Mouse (Mus musculus) midbrain, embryonic 16.5 days (tissue): ENCODE results near the gene Vmn1r63. TPM values are rescaled to one million over a fixed set of nuclear protein-coding genes. Genes with fewer than 3 reads are reported as not detected.
"Not testable (repeated sequence)": the region's sequence is repeated elsewhere in the genome, so short reads cannot be mapped to it uniquely, and the experiment has no call there.

Experiments
- ATAC-seq: fragments of 200-750 bp; cut with Nextera tagmentation; 2 replicates; pipeline ENCODE4 v1.8.0; 2017; ENCODE audit warnings: moderate TSS enrichment
- H3K27ac ChIP-seq: fragments of 300-500 bp; sonication (generic); 2 replicates; pipeline ENCODE4 v1.5.1; 2014; ENCODE audit warnings: mild to moderate bottlenecking, low read length, mixed read lengths
- H3K27me3 ChIP-seq: fragments of 300-500 bp; sonication (generic); 2 replicates; pipeline ENCODE4 v1.6.1; 2014; ENCODE audit warnings: low read depth, low read length, mixed read lengths; ENCODE audit not compliant: control insufficient read depth, insufficient read depth
- H3K36me3 ChIP-seq: fragments of 300-500 bp; sonication (generic); 2 replicates; pipeline ENCODE4 v1.6.1; 2014; ENCODE audit warnings: mild to moderate bottlenecking, low read length, moderate library complexity, mixed read lengths; ENCODE audit not compliant: control insufficient read depth, insufficient read depth
- H3K4me1 ChIP-seq: fragments of 300-500 bp; sonication (generic); 2 replicates; pipeline ENCODE4 v1.6.1; 2014; ENCODE audit warnings: mild to moderate bottlenecking, low read length, mixed read lengths; ENCODE audit not compliant: control insufficient read depth, insufficient read depth
- H3K4me2 ChIP-seq: fragments of 300-500 bp; sonication (generic); 2 replicates; pipeline ENCODE4 v1.6.1; 2014; ENCODE audit warnings: mild to moderate bottlenecking, low read length, mixed read lengths
- H3K4me3 ChIP-seq: fragments of 300-500 bp; sonication (generic); 2 replicates; pipeline ENCODE4 v1.5.1; 2014; ENCODE audit warnings: low read depth, mild to moderate bottlenecking, low read length, moderate library complexity, mixed read lengths
- H3K9ac ChIP-seq: fragments of 300-500 bp; sonication (generic); 2 replicates; pipeline ENCODE4 v1.6.1; 2014; ENCODE audit warnings: low read depth, low read length, mixed read lengths
- H3K9me3 ChIP-seq: fragments of 300-500 bp; sonication (generic); replicated peaks from 2 replicates; pipeline ENCODE4 v1.6.1; 2014; ENCODE audit warnings: mild to moderate bottlenecking, low read length, mixed read lengths; ENCODE audit not compliant: control insufficient read depth, poor library complexity, severe bottlenecking
- WGBS: fragments of 180-500 bp; shearing (Covaris S2); extraction: QIAGEN DNeasy Blood & Tissue Kit; methylation state at CpG from one replicate; pipeline ENCODE4 v1.1.7; 2014; 5-methylcytosine and 5-hydroxymethylcytosine counted together
- polyA plus RNA-seq: library from polyadenylated mRNA; unstranded; fragments of >200 nt; fragmentation: Nextera tagmentation; extraction: Ambion mirVana; gene quantifications from 2 replicates; pipeline ENCODE4 v1.2.1, GENCODE M21; 2015

Vmn1r63 gene
- polyA plus RNA-seq: not detected in 2 replicates

GRCm38 (mm10) chr7:5805345-5805744 lies at the start of gene Vmn1r63:
Gene Vmn1r63, minus strand, starts transcription at chr7:5805445.
- not testable (repeated sequence) for H3K27ac ChIP-seq, H3K4me2 ChIP-seq, H3K4me1 ChIP-seq, H3K9me3 ChIP-seq, ATAC-seq, H3K36me3 ChIP-seq, H3K9ac ChIP-seq, H3K4me3 ChIP-seq, H3K27me3 ChIP-seq
- WGBS: no CpG with 5 or more reads among the region's 2 CpGs

Other genes starting within 250 kb of the Vmn1r63 start
- not detected in 2 replicates for gene Vmn1r61, start 192.2 kb downstream of the Vmn1r63 start, polyA plus RNA-seq
- not detected in 2 replicates for gene Vmn1r62, start 131.8 kb downstream of the Vmn1r63 start, polyA plus RNA-seq
- gene Vmn1r64, start 79.1 kb upstream of the Vmn1r63 start, polyA plus RNA-seq: not detected in 2 replicates
- not detected in 2 replicates for gene Vmn1r65, start 205.6 kb upstream of the Vmn1r63 start, polyA plus RNA-seq
- gene Nlrp4c, start 239.7 kb upstream of the Vmn1r63 start, polyA plus RNA-seq: not detected in 2 replicates